Mouse (Mus musculus): ENCODE measurements around the gene Bmp2k. TPM values are rescaled to one million over a fixed set of nuclear protein-coding genes. Genes with fewer than 3 reads are reported as not detected.

Gene Bmp2k
- polyA plus RNA-seq, 1 experiment from 2014 or later, result 15.7 TPM

GRCm38 (mm10) chr5:96961122-96961521, 36.4 kb upstream of the Bmp2k start:
- WGBS, result 45% methylated on average over 5 of the region's 5 CpGs
- Histone ChIP-seq H3K4me1 (replicated peaks; ENCODE audit: control insufficient read depth, insufficient read depth, low read length) (peaks cover 7% of the 10 kb centered on the region), H3K36me3 (ENCODE audit: control insufficient read depth, insufficient read depth, low read length) (no peaks in the 10 kb centered on the region), H3K27me3 (replicated peaks; ENCODE audit: control insufficient read depth, insufficient read depth, low read length) (no peaks in the 10 kb centered on the region), H3K27ac (ENCODE audit: low read depth) (no peak overlapping the region), H3K9ac (ENCODE audit: low read length) (no peak overlapping the region), H3K9me3 (ENCODE audit: control insufficient read depth, low read length) (no peaks in the 10 kb centered on the region), H3K4me2 (ENCODE audit: low read length) (no peak overlapping the region), H3K4me3 (ENCODE audit: low read depth, low read length) (no peak overlapping the region)
- ATAC-seq (replicated peaks; ENCODE audit: low FRiP score, low TSS enrichment, low read depth) (no peak), DNase-seq (ENCODE audit: low spot score) (no peak)

GRCm38 (mm10) chr5:96961852-96962251, 35.6 kb upstream of the Bmp2k start:
- DNase-seq (ENCODE audit: low spot score) (no peak), ATAC-seq (replicated peaks; ENCODE audit: low FRiP score, low TSS enrichment, low read depth) (no peak)
- H3K4me3 ChIP-seq (ENCODE audit: low read depth, low read length), result no peak overlapping the region
- peaks cover 7% of the 10 kb centered on the region for H3K4me1 ChIP-seq (replicated peaks; ENCODE audit: control insufficient read depth, insufficient read depth, low read length)
- H3K36me3 ChIP-seq (ENCODE audit: control insufficient read depth, insufficient read depth, low read length), result no peaks in the 10 kb centered on the region
- no peaks in the 10 kb centered on the region for H3K9me3 ChIP-seq (ENCODE audit: control insufficient read depth, low read length)
- H3K4me2 ChIP-seq (ENCODE audit: low read length), result no peak overlapping the region
- H3K27ac ChIP-seq (ENCODE audit: low read depth), result no peak overlapping the region
- H3K9ac ChIP-seq (ENCODE audit: low read length), result no peak overlapping the region
- no peaks in the 10 kb centered on the region for H3K27me3 ChIP-seq (replicated peaks; ENCODE audit: control insufficient read depth, insufficient read depth, low read length)

GRCm38 (mm10) chr5:96962252-96962933, 35.1 kb upstream of the Bmp2k start:
- no peaks in the 10 kb centered on the region for H3K9me3 ChIP-seq (ENCODE audit: control insufficient read depth, low read length)
- DNase-seq (ENCODE audit: low spot score) (no peak), ATAC-seq (replicated peaks; ENCODE audit: low FRiP score, low TSS enrichment, low read depth) (no peak)
- H3K4me2 ChIP-seq (ENCODE audit: low read length), result no peak overlapping the region
- no peak overlapping the region for H3K9ac ChIP-seq (ENCODE audit: low read length)
- H3K4me3 ChIP-seq (ENCODE audit: low read depth, low read length), result no peak overlapping the region
- 50% methylated on average over 8 of the region's 8 CpGs for WGBS
- no peak overlapping the region for H3K27ac ChIP-seq (ENCODE audit: low read depth)
- H3K36me3 ChIP-seq (ENCODE audit: control insufficient read depth, insufficient read depth, low read length), result no peaks in the 10 kb centered on the region
- no peaks in the 10 kb centered on the region for H3K27me3 ChIP-seq (replicated peaks; ENCODE audit: control insufficient read depth, insufficient read depth, low read length)
- peaks cover 7% of the 10 kb centered on the region for H3K4me1 ChIP-seq (replicated peaks; ENCODE audit: control insufficient read depth, insufficient read depth, low read length)

DNA sequence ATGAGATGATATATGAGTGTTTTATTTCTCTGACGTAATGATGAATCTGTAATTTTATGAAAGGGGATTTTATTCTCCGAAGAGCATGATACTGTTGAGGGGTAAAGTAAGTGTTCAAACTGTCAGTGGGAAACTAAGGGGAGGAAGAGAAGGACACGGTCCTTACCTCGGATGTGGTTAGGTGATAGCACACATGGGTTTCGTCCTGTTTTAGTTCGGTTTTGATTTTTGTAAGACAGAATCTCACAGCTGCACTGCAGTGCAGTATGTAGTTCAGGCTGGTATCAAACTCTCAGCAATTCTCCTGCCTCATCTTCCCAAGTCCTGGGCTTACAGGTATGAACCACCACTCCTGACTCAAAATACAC, 34.6 kb upstream of the Bmp2k start:
- H3K9ac ChIP-seq (ENCODE audit: low read length), result no peak overlapping the region
- peaks cover 7% of the 10 kb centered on the region for H3K4me1 ChIP-seq (replicated peaks; ENCODE audit: control insufficient read depth, insufficient read depth, low read length)
- no peak overlapping the region for H3K27ac ChIP-seq (ENCODE audit: low read depth)
- no peak overlapping the region for H3K4me3 ChIP-seq (ENCODE audit: low read depth, low read length)
- H3K27me3 ChIP-seq (replicated peaks; ENCODE audit: control insufficient read depth, insufficient read depth, low read length), result no peaks in the 10 kb centered on the region
- 60% methylated on average over 6 of the region's 6 CpGs for WGBS
- H3K9me3 ChIP-seq (ENCODE audit: control insufficient read depth, low read length), result no peaks in the 10 kb centered on the region
- no peak for ATAC-seq (replicated peaks; ENCODE audit: low FRiP score, low TSS enrichment, low read depth)
- no peaks in the 10 kb centered on the region for H3K36me3 ChIP-seq (ENCODE audit: control insufficient read depth, insufficient read depth, low read length)
- no peak overlapping the region for H3K4me2 ChIP-seq (ENCODE audit: low read length)
- no peak for DNase-seq (ENCODE audit: low spot score)

- Histone ChIP-seq H3K4me3 (ENCODE audit: low read depth, low read length) (0 out of 2 replicates have a peak overlapping the region, but pooled peaks have one; percentile 4), H3K4me1 (replicated peaks; ENCODE audit: control insufficient read depth, insufficient read depth, low read length) (peaks cover 10% of the 10 kb centered on the region)
- DNase-seq (ENCODE audit: low spot score), result peak; percentile 72
Measured at GRCm38 (mm10) chr5:96964062-96965028, 33.1 kb upstream of the Bmp2k start.

GRCm38 (mm10) chr5:96965029-96965403, 32.5 kb upstream of the Bmp2k start:
- Histone ChIP-seq H3K4me2 (ENCODE audit: low read length) (0 out of 2 replicates have a peak overlapping the region, but pooled peaks have one; percentile 40), H3K4me3 (ENCODE audit: low read depth, low read length) (no peak overlapping the region), H3K27ac (ENCODE audit: low read depth) (peak overlapping the region; percentile 57; the same call in 1 of the 2 replicates), H3K9me3 (ENCODE audit: control insufficient read depth, low read length) (no peaks in the 10 kb centered on the region), H3K4me1 (replicated peaks; ENCODE audit: control insufficient read depth, insufficient read depth, low read length) (peaks cover 10% of the 10 kb centered on the region), H3K36me3 (ENCODE audit: control insufficient read depth, insufficient read depth, low read length) (no peaks in the 10 kb centered on the region), H3K27me3 (replicated peaks; ENCODE audit: control insufficient read depth, insufficient read depth, low read length) (no peaks in the 10 kb centered on the region), H3K9ac (ENCODE audit: low read length) (no peak overlapping the region)
- DNase-seq (ENCODE audit: low spot score), result no peak
- peak; percentile 28; the same call in 1 of the 2 replicates for ATAC-seq (replicated peaks; ENCODE audit: low FRiP score, low TSS enrichment, low read depth)
- WGBS, result 58% methylated on average over 2 of the region's 2 CpGs

More at GRCm38 (mm10) chr5:96964062-96965028, 33.1 kb upstream of the Bmp2k start:
- Histone ChIP-seq H3K9me3 (ENCODE audit: control insufficient read depth, low read length) (no peaks in the 10 kb centered on the region), H3K27ac (ENCODE audit: low read depth) (peak overlapping the region; percentile 57; the same call in 1 of the 2 replicates), H3K36me3 (ENCODE audit: control insufficient read depth, insufficient read depth, low read length) (no peaks in the 10 kb centered on the region), H3K4me2 (ENCODE audit: low read length) (peak overlapping the region; percentile 40), H3K9ac (ENCODE audit: low read length) (no peak overlapping the region), H3K27me3 (replicated peaks; ENCODE audit: control insufficient read depth, insufficient read depth, low read length) (no peaks in the 10 kb centered on the region)
- 8% methylated on average over 14 of the region's 14 CpGs for WGBS
- ATAC-seq (replicated peaks; ENCODE audit: low FRiP score, low TSS enrichment, low read depth), result peak; percentile 74

DNA sequence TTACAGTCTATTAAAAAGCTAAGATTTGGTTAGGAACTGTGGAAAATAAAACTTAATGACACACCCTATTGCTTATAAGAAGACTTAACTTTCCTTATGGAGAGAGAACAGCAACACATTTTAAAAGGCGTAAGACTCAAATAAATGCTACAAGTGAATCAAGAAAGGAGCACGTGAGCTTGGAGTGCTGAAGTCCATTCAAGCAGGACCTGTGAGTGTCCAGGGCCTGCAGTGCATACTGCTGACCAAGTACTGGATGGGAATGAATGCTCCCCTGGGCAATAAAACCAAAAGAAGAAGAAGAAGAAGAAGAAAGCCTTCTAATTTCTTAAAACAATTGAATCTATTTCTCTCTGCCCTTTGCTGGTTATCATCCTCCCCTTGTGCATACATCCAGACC, 32.0 kb upstream of the Bmp2k start:
- no peak overlapping the region for H3K4me2 ChIP-seq (ENCODE audit: low read length)
- ATAC-seq (replicated peaks; ENCODE audit: low FRiP score, low TSS enrichment, low read depth), result no peak
- no peak for DNase-seq (ENCODE audit: low spot score)
- H3K27ac ChIP-seq (ENCODE audit: low read depth), result no peak overlapping the region
- no peak overlapping the region for H3K4me3 ChIP-seq (ENCODE audit: low read depth, low read length)
- peaks cover 10% of the 10 kb centered on the region for H3K4me1 ChIP-seq (replicated peaks; ENCODE audit: control insufficient read depth, insufficient read depth, low read length)
- no peaks in the 10 kb centered on the region for H3K36me3 ChIP-seq (ENCODE audit: control insufficient read depth, insufficient read depth, low read length)
- no peaks in the 10 kb centered on the region for H3K27me3 ChIP-seq (replicated peaks; ENCODE audit: control insufficient read depth, insufficient read depth, low read length)
- WGBS, result 83% methylated on average over 2 of the region's 2 CpGs
- H3K9ac ChIP-seq (ENCODE audit: low read length), result no peak overlapping the region
- H3K9me3 ChIP-seq (ENCODE audit: control insufficient read depth, low read length), result no peaks in the 10 kb centered on the region

GRCm38 (mm10) chr5:96968628-96969027, 28.9 kb upstream of the Bmp2k start:
- H3K4me1 ChIP-seq (replicated peaks; ENCODE audit: control insufficient read depth, insufficient read depth, low read length), result peaks cover 6% of the 10 kb centered on the region; the same call in 1 of the 2 replicates
- no peak overlapping the region; the same call in 1 of the 2 replicates for H3K27ac ChIP-seq (ENCODE audit: low read depth)
- no peaks in the 10 kb centered on the region for H3K9me3 ChIP-seq (ENCODE audit: control insufficient read depth, low read length)
- H3K27me3 ChIP-seq (replicated peaks; ENCODE audit: control insufficient read depth, insufficient read depth, low read length), result no peaks in the 10 kb centered on the region
- H3K4me3 ChIP-seq (ENCODE audit: low read depth, low read length), result no peak overlapping the region
- no peak overlapping the region for H3K9ac ChIP-seq (ENCODE audit: low read length)
- H3K4me2 ChIP-seq (ENCODE audit: low read length), result no peak overlapping the region
- no peaks in the 10 kb centered on the region for H3K36me3 ChIP-seq (ENCODE audit: control insufficient read depth, insufficient read depth, low read length)
- ATAC-seq (replicated peaks; ENCODE audit: low FRiP score, low TSS enrichment, low read depth), result 0 out of 2 replicates have a peak, but pooled peaks have one; percentile 50
- 10% methylated on average over 6 of the region's 6 CpGs for WGBS
- no peak for DNase-seq (ENCODE audit: low spot score)
